Mouse (Mus musculus): ENCODE measurements at regions not wholly inside any gene's neighbourhood (a gene's known extent, or its start where the extent isn't known, plus 50 kb on each side); places are given as distances from the start of the nearest gene placed in this dataset.

DNA sequence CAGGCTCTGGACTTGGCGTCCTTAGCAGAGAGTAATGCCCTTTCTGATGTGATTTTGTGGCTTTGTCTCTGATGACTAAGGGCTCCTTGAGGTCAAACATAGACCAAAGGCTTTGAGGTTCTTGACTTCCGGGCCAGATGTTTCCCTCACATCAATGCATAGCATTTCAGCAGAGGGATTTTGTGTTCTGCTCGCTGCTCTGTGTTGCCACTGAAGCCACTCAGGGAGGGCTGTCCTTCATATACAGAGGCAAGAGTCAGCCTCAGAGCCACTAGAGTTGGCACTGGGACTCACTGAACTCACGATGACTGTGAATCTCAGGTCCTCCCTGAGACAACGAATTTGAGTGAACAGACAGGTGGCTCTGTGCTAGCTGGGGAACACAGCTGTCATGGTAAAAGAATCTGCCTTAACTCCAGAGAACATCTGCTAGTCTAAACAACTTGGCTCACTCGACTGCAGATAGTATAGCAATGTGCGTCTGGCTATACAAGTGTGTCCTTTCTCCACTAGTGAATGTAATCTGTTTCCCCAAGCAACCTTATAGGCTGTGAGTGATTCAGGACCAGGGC is 74.3 kb downstream of the Gp2 start:
- H3K36me3 ChIP-seq (ENCODE audit: control insufficient read depth in 1 of 2, insufficient read depth in 2 of 2, low read length in 2 of 2), result no peaks in the 10 kb centered on the region
- H3K9me3 ChIP-seq (replicated peaks; ENCODE audit: insufficient read depth, low read length), result no peaks in the 10 kb centered on the region
- TF ChIP-seq POLR2AphosphoS5 (IDR thresholded peaks at IDR 0.05; ENCODE audit: borderline replicate concordance, low read depth, low read length), result no peak
- TF ChIP-seq TAL1 (IDR thresholded peaks at IDR 0.05; ENCODE audit: low read length), result no peak
- no peak for TF ChIP-seq NELFE (IDR thresholded peaks at IDR 0.05; ENCODE audit: low read depth, low read length)
- no peak for TF ChIP-seq CHD1 (IDR thresholded peaks at IDR 0.05; ENCODE audit: low read depth, low read length)
- no peak for TF ChIP-seq GABPA (IDR thresholded peaks at IDR 0.05; ENCODE audit: low read depth, low read length)
- no peak for TF ChIP-seq ETS1 (IDR thresholded peaks at IDR 0.05; ENCODE audit: low read depth, low read length)
- no peak for TF ChIP-seq ZKSCAN1 (IDR thresholded peaks at IDR 0.05; ENCODE audit: low read depth, low read length)
- no peak for TF ChIP-seq SIN3A (IDR thresholded peaks at IDR 0.05; ENCODE audit: low read length)
- TF ChIP-seq E2F4 (IDR thresholded peaks at IDR 0.05; ENCODE audit: borderline replicate concordance, low read depth, low read length), result no peak
- TF ChIP-seq MYB (IDR thresholded peaks at IDR 0.05; ENCODE audit: low read depth, low read length), result no peak
- TF ChIP-seq MAX (IDR thresholded peaks at IDR 0.05; ENCODE audit: low read length), result no peak
- TF ChIP-seq TBP (IDR thresholded peaks at IDR 0.05; ENCODE audit: low read depth, low read length), result no peak
- no peak overlapping the region for H3K4me3 ChIP-seq (ENCODE audit: control insufficient read depth in 1 of 2, insufficient read depth in 1 of 2, low read depth in 2 of 2, low read length in 2 of 2)
- no peaks in the 10 kb centered on the region for H3K4me1 ChIP-seq (ENCODE audit: control insufficient read depth in 1 of 2, insufficient read depth in 2 of 2, low read length in 2 of 2)
- H3K9ac ChIP-seq (ENCODE audit: control insufficient read depth, low read depth, low read length, poor library complexity, severe bottlenecking), result no peak overlapping the region
- DNase-seq (ENCODE audit: low read depth, low spot score), result no peak
- no peaks in the 10 kb centered on the region for H3K27me3 ChIP-seq (ENCODE audit: control insufficient read depth in 1 of 2, insufficient read depth in 2 of 2, low read length in 2 of 2)
- H3K27ac ChIP-seq (ENCODE audit: control insufficient read depth, low read depth, low read length), result no peak overlapping the region
- no peaks in the 10 kb centered on the region for H3K79me2 ChIP-seq (ENCODE audit: control insufficient read depth, insufficient read depth, low read length, poor library complexity)

DNA sequence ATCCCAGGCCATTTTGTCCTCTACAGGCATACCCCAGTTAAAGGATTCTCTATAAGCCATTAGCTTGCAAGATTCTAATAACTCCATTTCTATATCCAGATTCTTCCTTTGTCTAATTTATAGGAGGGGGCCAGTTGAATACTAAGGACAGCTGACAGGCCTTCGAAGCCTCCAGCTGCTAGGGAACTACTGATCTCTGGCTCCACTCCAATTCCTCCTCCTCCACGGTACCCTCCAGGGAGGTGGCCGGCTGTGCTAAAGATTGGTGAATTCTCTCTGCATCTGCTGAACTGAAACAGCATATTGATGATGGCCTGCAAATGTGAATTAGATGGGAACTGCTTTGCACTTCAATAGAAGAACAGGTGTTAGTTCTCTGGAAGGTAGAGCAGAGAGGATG is 79.2 kb downstream of the Gp2 start:
- no peaks in the 10 kb centered on the region for H3K27me3 ChIP-seq (ENCODE audit: control insufficient read depth in 1 of 2, insufficient read depth in 2 of 2, low read length in 2 of 2)

DNA sequence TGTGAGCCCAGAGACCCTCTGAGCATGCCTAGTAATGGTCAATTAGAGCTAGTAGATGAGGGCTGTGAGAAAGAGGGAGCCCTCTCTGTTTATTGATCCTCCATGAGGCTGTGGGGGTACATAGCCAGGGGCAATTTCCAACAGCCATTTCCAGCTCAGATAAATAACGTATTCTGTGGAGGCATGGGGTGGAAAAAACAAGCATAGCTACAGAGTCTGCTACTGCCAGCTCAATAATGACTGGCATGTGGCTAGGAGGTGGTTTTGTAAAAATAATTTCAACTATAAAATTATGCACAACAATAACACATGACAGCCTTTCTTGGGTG is 94.9 kb downstream of the Gp2 start:
- Histone ChIP-seq H3K9me3 (replicated peaks; ENCODE audit: insufficient read depth, low read length) (no peaks in the 10 kb centered on the region), H3K36me3 (ENCODE audit: control insufficient read depth in 1 of 2, insufficient read depth in 2 of 2, low read length in 2 of 2) (no peaks in the 10 kb centered on the region)
- TF ChIP-seq MYC (IDR thresholded peaks at IDR 0.05; ENCODE audit: low read depth, low read length) (no peak), CHD2 (IDR thresholded peaks at IDR 0.05; ENCODE audit: low read length) (no peak), GATA1 (IDR thresholded peaks at IDR 0.05; ENCODE audit: low read depth, low read length) (no peak), CTCF (IDR thresholded peaks at IDR 0.05 in 2 of 3, conservative IDR thresholded peaks at IDR 0.05 in 1 of 3; ENCODE audit: control insufficient read depth in 1 of 3, insufficient read depth in 1 of 3, low read depth in 2 of 3, low read length in 3 of 3, poor library complexity in 1 of 3, severe bottlenecking in 1 of 3) (no peak), MAFK (IDR thresholded peaks at IDR 0.05; ENCODE audit: borderline replicate concordance, low read depth, low read length) (no peak), MEF2A (IDR thresholded peaks at IDR 0.05; ENCODE audit: extremely low read depth, insufficient replicate concordance, low read depth, low read length, poor library complexity, severe bottlenecking) (no peak), MXI1 (IDR thresholded peaks at IDR 0.05; ENCODE audit: low read depth, low read length) (no peak), RAD21 (IDR thresholded peaks at IDR 0.05; ENCODE audit: low read depth, low read length) (no peak), KAT2A (conservative IDR thresholded peaks at IDR 0.05; ENCODE audit: low read depth, low read length) (no peak), ZC3H11A (IDR thresholded peaks at IDR 0.05; ENCODE audit: low read depth, low read length) (no peak), GABPA (IDR thresholded peaks at IDR 0.05; ENCODE audit: low read depth, low read length) (no peak), EP300 (IDR thresholded peaks at IDR 0.05; ENCODE audit: low read depth in 1 of 2, low read length in 2 of 2) (no peak), USF1 (IDR thresholded peaks at IDR 0.05; ENCODE audit: low read depth, low read length) (no peak), SIN3A (IDR thresholded peaks at IDR 0.05; ENCODE audit: low read length) (no peak), MAZ (IDR thresholded peaks at IDR 0.05; ENCODE audit: low read depth, low read length) (no peak)

More for the DNA sequence above, 79.2 kb downstream of the Gp2 start:
- H3K4me1 ChIP-seq (ENCODE audit: control insufficient read depth in 1 of 2, insufficient read depth in 2 of 2, low read length in 2 of 2), result no peaks in the 10 kb centered on the region
- DNase-seq (ENCODE audit: low read depth, low spot score), result no peak
- H3K9me3 ChIP-seq (replicated peaks; ENCODE audit: insufficient read depth, low read length), result no peaks in the 10 kb centered on the region
- H3K79me2 ChIP-seq (ENCODE audit: control insufficient read depth, insufficient read depth, low read length, poor library complexity), result no peaks in the 10 kb centered on the region
- no peak overlapping the region for H3K27ac ChIP-seq (ENCODE audit: control insufficient read depth, low read depth, low read length)
- no peaks in the 10 kb centered on the region for H3K36me3 ChIP-seq (ENCODE audit: control insufficient read depth in 1 of 2, insufficient read depth in 2 of 2, low read length in 2 of 2)
- H3K4me3 ChIP-seq (ENCODE audit: control insufficient read depth in 1 of 2, insufficient read depth in 1 of 2, low read depth in 2 of 2, low read length in 2 of 2), result no peak overlapping the region
- TF ChIP-seq ZNF384 (IDR thresholded peaks at IDR 0.05; ENCODE audit: low read depth, low read length) (no peak), NELFE (IDR thresholded peaks at IDR 0.05; ENCODE audit: low read depth, low read length) (no peak), EP300 (IDR thresholded peaks at IDR 0.05; ENCODE audit: low read depth in 1 of 2, low read length in 2 of 2) (no peak), ZKSCAN1 (IDR thresholded peaks at IDR 0.05; ENCODE audit: low read depth, low read length) (no peak), MYB (IDR thresholded peaks at IDR 0.05; ENCODE audit: low read depth, low read length) (no peak), GATA1 (IDR thresholded peaks at IDR 0.05; ENCODE audit: low read depth, low read length) (no peak), TCF12 (IDR thresholded peaks at IDR 0.05; ENCODE audit: low read depth, low read length) (no peak), GABPA (IDR thresholded peaks at IDR 0.05; ENCODE audit: low read depth, low read length) (no peak), HCFC1 (IDR thresholded peaks at IDR 0.05; ENCODE audit: low read depth, low read length) (no peak), USF1 (IDR thresholded peaks at IDR 0.05; ENCODE audit: low read depth, low read length) (no peak)
- H3K9ac ChIP-seq (ENCODE audit: control insufficient read depth, low read depth, low read length, poor library complexity, severe bottlenecking), result no peak overlapping the region

More for the DNA sequence above, 94.9 kb downstream of the Gp2 start:
- Histone ChIP-seq H3K27ac (ENCODE audit: control insufficient read depth, low read depth, low read length) (no peak overlapping the region), H3K4me3 (ENCODE audit: control insufficient read depth in 1 of 2, insufficient read depth in 1 of 2, low read depth in 2 of 2, low read length in 2 of 2) (no peak overlapping the region), H3K4me1 (ENCODE audit: control insufficient read depth in 1 of 2, insufficient read depth in 2 of 2, low read length in 2 of 2) (no peaks in the 10 kb centered on the region), H3K27me3 (ENCODE audit: control insufficient read depth in 1 of 2, insufficient read depth in 2 of 2, low read length in 2 of 2) (0 out of 4 replicates have a peak, but pooled peaks cover 0 to 2% of the 10 kb centered on the region in 2 experiments), H3K79me2 (ENCODE audit: control insufficient read depth, insufficient read depth, low read length, poor library complexity) (no peaks in the 10 kb centered on the region), H3K9ac (ENCODE audit: control insufficient read depth, low read depth, low read length, poor library complexity, severe bottlenecking) (no peak overlapping the region)
- no peak for DNase-seq (ENCODE audit: low read depth, low spot score)

All from MEL (cell line).